Mouse (Mus musculus) forebrain, embryonic 11.5 days (tissue): Measurements from ENCODE around the gene Gm44502. TPM values are rescaled to one million over a fixed set of nuclear protein-coding genes. Genes with fewer than 3 reads are reported as not detected.

Experiments used
- ATAC-seq: fragments of 200-750 bp; cut with Nextera tagmentation; replicated peaks from 2 replicates; pipeline ENCODE4 v1.8.0; 2017; ENCODE audit warnings: moderate TSS enrichment; ENCODE audit not compliant: low FRiP score
- DNase-seq: peaks from one replicate; pipeline ENCODE4 v3.0.0-alpha.2; 2017; ENCODE audit warnings: low spot score
- H3K27ac ChIP-seq: fragments of 300-500 bp; sonication (generic); 2 replicates; pipeline ENCODE4 v1.5.1; 2014; ENCODE audit warnings: low read depth, low read length
- H3K27me3 ChIP-seq: fragments of 300-500 bp; sonication (generic); 2 replicates; pipeline ENCODE4 v1.6.1; 2014; ENCODE audit warnings: mild to moderate bottlenecking, low read length, mixed read lengths; ENCODE audit not compliant: control insufficient read depth, insufficient read depth
- H3K36me3 ChIP-seq: fragments of 300-500 bp; sonication (generic); 2 replicates; pipeline ENCODE4 v1.6.1; 2014; ENCODE audit warnings: mild to moderate bottlenecking, low read length, moderate library complexity, mixed read lengths; ENCODE audit not compliant: control insufficient read depth, insufficient read depth
- H3K4me1 ChIP-seq: fragments of 300-500 bp; sonication (generic); replicated peaks from 2 replicates; pipeline ENCODE4 v1.6.1; 2014; ENCODE audit warnings: low read length, mixed read lengths; ENCODE audit not compliant: control insufficient read depth, insufficient read depth
- H3K4me2 ChIP-seq: fragments of 300-500 bp; sonication (generic); 2 replicates; pipeline ENCODE4 v1.6.1; 2014; ENCODE audit warnings: low read depth, mild to moderate bottlenecking, low read length, moderate library complexity, mixed read lengths; ENCODE audit not compliant: severe bottlenecking
- H3K4me3 ChIP-seq: fragments of 300-500 bp; sonication (generic); 2 replicates; pipeline ENCODE4 v1.5.1; 2014; ENCODE audit warnings: low read depth, low read length
- H3K9ac ChIP-seq: fragments of 300-500 bp; sonication (generic); 2 replicates; pipeline ENCODE4 v1.6.1; 2014; ENCODE audit warnings: low read length
- H3K9me3 ChIP-seq: fragments of 300-500 bp; sonication (generic); 2 replicates; pipeline ENCODE4 v1.6.1; 2016; ENCODE audit warnings: low read length, mixed read lengths; ENCODE audit not compliant: control insufficient read depth
- WGBS: fragments of 180-500 bp; shearing (Covaris S2); extraction: QIAGEN DNeasy Blood & Tissue Kit; methylation state at CpG from one replicate; pipeline ENCODE4 v1.1.7; 2014; 5-methylcytosine and 5-hydroxymethylcytosine counted together
- polyA plus RNA-seq: library from polyadenylated mRNA; unstranded; fragments of >200 nt; fragmentation: Nextera tagmentation; extraction: Ambion mirVana; gene quantifications from 2 replicates; pipeline ENCODE4 v1.2.1, GENCODE M21; 2014

Gene Gm44502
- polyA plus RNA-seq, 1 experiment from 2014 or later, result not detected

GRCm38 (mm10) chr15:89378831-89379401 lies 50.6 kb downstream of the Gm44502 start, which contains the start of gene Odf3b:
Gene Odf3b (minus strand): TSS chr15:89379282.
- H3K4me3 ChIP-seq, result peak within 1 kb of the TSS; percentile 35
- peak within 1 kb of the TSS; percentile 43; the same call in 1 of the 2 replicates for H3K9ac ChIP-seq
- H3K36me3 ChIP-seq, result no peaks in the 10 kb centered on the region
- DNase-seq (no peak), ATAC-seq (no peak)
- peaks cover 13% of the 10 kb centered on the region for H3K4me1 ChIP-seq
- H3K27ac ChIP-seq, result no peak within 1 kb of the TSS
- H3K9me3 ChIP-seq, result no peaks in the 10 kb centered on the region
- H3K27me3 ChIP-seq, result peaks cover 42% of the 10 kb centered on the region
- peak within 1 kb of the TSS; percentile 68 for H3K4me2 ChIP-seq
- WGBS, result under 1% methylated on average over 33 of the region's 33 CpGs

- no peak for DNase-seq
- Histone ChIP-seq H3K4me1 (peaks cover 13% of the 10 kb centered on the region), H3K27me3 (peaks cover 42% of the 10 kb centered on the region), H3K9ac (peak overlapping the region; percentile 43; the same call in 1 of the 2 replicates), H3K4me3 (peak overlapping the region; percentile 35), H3K36me3 (no peaks in the 10 kb centered on the region), H3K27ac (no peak overlapping the region), H3K9me3 (no peaks in the 10 kb centered on the region), H3K4me2 (peak overlapping the region; percentile 68)
- no peak for ATAC-seq
- 12% methylated on average over 46 of the region's 46 CpGs for WGBS
Measured at GRCm38 (mm10) chr15:89377938-89378828, 51.3 kb downstream of the Gm44502 start.

- H3K4me2 ChIP-seq, result no peak overlapping the region
- peaks cover 42% of the 10 kb centered on the region for H3K27me3 ChIP-seq
Measured at GRCm38 (mm10) chr15:89377362-89377761, 52.1 kb downstream of the Gm44502 start.

GRCm38 (mm10) chr15:89376957-89377356 lies 52.5 kb downstream of the Gm44502 start, which contains the start of gene Tymp:
Gene Tymp (minus strand): TSS chr15:89377039.
- WGBS, result 16% methylated on average over 16 of the region's 16 CpGs
- no peak within 1 kb of the TSS for H3K4me3 ChIP-seq
- no peak within 1 kb of the TSS for H3K9ac ChIP-seq
- H3K4me2 ChIP-seq, result no peak within 1 kb of the TSS
- H3K36me3 ChIP-seq, result peaks cover 1% of the 10 kb centered on the region; the same call in 1 of the 2 replicates
- ATAC-seq (no peak), DNase-seq (no peak)
- H3K9me3 ChIP-seq, result no peaks in the 10 kb centered on the region
- peaks cover 42% of the 10 kb centered on the region for H3K27me3 ChIP-seq
- H3K27ac ChIP-seq, result no peak within 1 kb of the TSS
- peaks cover 13% of the 10 kb centered on the region for H3K4me1 ChIP-seq

More at GRCm38 (mm10) chr15:89377362-89377761, 52.1 kb downstream of the Gm44502 start:
- H3K9me3 ChIP-seq, result no peaks in the 10 kb centered on the region
- no peak overlapping the region for H3K9ac ChIP-seq
- WGBS, result 7% methylated on average over 18 of the region's 18 CpGs
- peaks cover 13% of the 10 kb centered on the region for H3K4me1 ChIP-seq
- H3K4me3 ChIP-seq, result no peak overlapping the region
- DNase-seq (no peak), ATAC-seq (no peak)
- no peaks in the 10 kb centered on the region for H3K36me3 ChIP-seq
- no peak overlapping the region for H3K27ac ChIP-seq

GRCm38 (mm10) chr15:89376040-89376439 lies 53.5 kb downstream of the Gm44502 start:
- H3K27me3 ChIP-seq, result peaks cover 42% of the 10 kb centered on the region
- ATAC-seq, result no peak
- 81% methylated on average over 7 of the region's 7 CpGs for WGBS

GRCm38 (mm10) chr15:89374801-89375534 lies 54.5 kb downstream of the Gm44502 start:
- DNase-seq, result peak; percentile 52
- no peak overlapping the region for H3K4me2 ChIP-seq
- no peak overlapping the region for H3K4me3 ChIP-seq
- 90% methylated on average over 17 of the region's 17 CpGs for WGBS
- H3K27ac ChIP-seq, result no peak overlapping the region
- no peaks in the 10 kb centered on the region for H3K9me3 ChIP-seq
- no peak for ATAC-seq
- peaks cover 13% of the 10 kb centered on the region for H3K4me1 ChIP-seq
- peaks cover 15% of the 10 kb centered on the region for H3K36me3 ChIP-seq
- H3K27me3 ChIP-seq, result peaks cover 39% of the 10 kb centered on the region
- no peak overlapping the region for H3K9ac ChIP-seq

More at GRCm38 (mm10) chr15:89376040-89376439, 53.5 kb downstream of the Gm44502 start:
- H3K27ac ChIP-seq, result no peak overlapping the region
- peaks cover 13% of the 10 kb centered on the region for H3K4me1 ChIP-seq
- DNase-seq, result no peak
- H3K9ac ChIP-seq, result no peak overlapping the region
- H3K9me3 ChIP-seq, result no peaks in the 10 kb centered on the region
- H3K4me3 ChIP-seq, result no peak overlapping the region
- H3K36me3 ChIP-seq, result peaks cover 7% of the 10 kb centered on the region; the same call in 1 of the 2 replicates
- no peak overlapping the region for H3K4me2 ChIP-seq

GRCm38 (mm10) chr15:89374340-89374739 lies 55.2 kb downstream of the Gm44502 start:
- Histone ChIP-seq H3K36me3 (peaks cover 17% of the 10 kb centered on the region), H3K27me3 (peaks cover 34% of the 10 kb centered on the region), H3K9ac (peak overlapping the region; percentile 83), H3K4me3 (peak overlapping the region; percentile 63), H3K4me1 (peaks cover 12% of the 10 kb centered on the region), H3K9me3 (no peaks in the 10 kb centered on the region), H3K4me2 (peak overlapping the region; percentile 89), H3K27ac (no peak overlapping the region; the same call in 1 of the 2 replicates)
- no peak for DNase-seq
- no peak; the same call in 1 of the 2 replicates for ATAC-seq
- WGBS, result 48% methylated on average over 9 of the region's 9 CpGs

GRCm38 (mm10) chr15:89373762-89374248 lies 55.7 kb downstream of the Gm44502 start, which contains the start of gene Sco2:
Gene Sco2 (minus strand): TSS chr15:89373846.
- 0% methylated on average over 40 of the region's 42 CpGs for WGBS
- ATAC-seq (peak; percentile 78), DNase-seq (peak; percentile 98)
- H3K4me3 ChIP-seq, result peak within 1 kb of the TSS; percentile 63
- peak within 1 kb of the TSS; percentile 89 for H3K4me2 ChIP-seq
- H3K27ac ChIP-seq, result peak within 1 kb of the TSS; percentile 80
- peaks cover 28% of the 10 kb centered on the region for H3K27me3 ChIP-seq
- H3K4me1 ChIP-seq, result peaks cover 7% of the 10 kb centered on the region
- H3K9ac ChIP-seq, result peak within 1 kb of the TSS; percentile 83
- H3K36me3 ChIP-seq, result peaks cover 17% of the 10 kb centered on the region
- no peaks in the 10 kb centered on the region for H3K9me3 ChIP-seq
